Mouse (Mus musculus) adrenal gland, adult 18-20 months (tissue): ENCODE data around the gene Pgrmc2. TPM values are rescaled to one million over a fixed set of nuclear protein-coding genes. Genes with fewer than 3 reads are reported as not detected.

Experiments used
- total RNA-seq, 2 experiments: library from RNA; stranded (reverse); gene quantifications; 1 replicate in 1 of 2; 2 replicates in 1 of 2; pipeline ENCODE4 v1.2.3; 2021

The Pgrmc2 gene
- total RNA-seq, 2 experiments from 2014 or later = 63.1 to 63.3 TPM

Other genes starting within 250 kb of the Pgrmc2 start
- gene Mfsd8, start 236.2 kb downstream of the Pgrmc2 start, total RNA-seq = 10 to 100 TPM; 22.3 to 24.6 TPM
- gene Abhd18, start 236.1 kb downstream of the Pgrmc2 start, total RNA-seq = 1 to 10 TPM; 3.0 to 6.1 TPM
- under 1 TPM in 1 of 2 experiments, not detected in 1; 0.16 TPM for gene 1700034I23Rik, start 180.5 kb downstream of the Pgrmc2 start, total RNA-seq
- gene Larp1b, start 133.2 kb downstream of the Pgrmc2 start, total RNA-seq = 10 to 100 TPM; 31.1 to 35.6 TPM